Mouse (Mus musculus) stomach, embryonic 14.5 days (tissue): ENCODE results near the gene Foxg1. TPM values are rescaled to one million over a fixed set of nuclear protein-coding genes. Genes with fewer than 3 reads are reported as not detected.

Experiments used
- ATAC-seq: fragments of 200-750 bp; cut with Nextera tagmentation; 2 replicates; pipeline ENCODE4 v1.8.0; 2017; ENCODE audit warnings: low read depth, moderate TSS enrichment; ENCODE audit not compliant: insufficient number of reproducible peaks, insufficient read depth, low FRiP score
- H3K27ac ChIP-seq: fragments of 300-500 bp; sonication (generic); 2 replicates; pipeline ENCODE4 v1.5.1; 2014; ENCODE audit warnings: mild to moderate bottlenecking, low read length, moderate library complexity, mixed read lengths
- H3K27me3 ChIP-seq: fragments of 300-500 bp; sonication (generic); 2 replicates; pipeline ENCODE4 v1.6.1; 2014; ENCODE audit warnings: low read length, control low read depth, mixed read lengths; ENCODE audit not compliant: control insufficient read depth, insufficient read depth
- H3K36me3 ChIP-seq: fragments of 300-500 bp; sonication (generic); 2 replicates; pipeline ENCODE4 v1.6.1; 2014; ENCODE audit warnings: mild to moderate bottlenecking, control low read depth, low read length, moderate library complexity, mixed read lengths; ENCODE audit not compliant: control insufficient read depth, insufficient read depth
- H3K4me1 ChIP-seq: fragments of 300-500 bp; sonication (generic); 2 replicates; pipeline ENCODE4 v1.6.1; 2014; ENCODE audit warnings: low read length, control low read depth, mixed read lengths; ENCODE audit not compliant: control insufficient read depth, insufficient read depth
- H3K4me2 ChIP-seq: fragments of 300-500 bp; sonication (generic); replicated peaks from 2 replicates; pipeline ENCODE4 v1.6.1; 2014; ENCODE audit warnings: low read depth, low read length, control low read depth
- H3K4me3 ChIP-seq: fragments of 300-500 bp; sonication (generic); 2 replicates; pipeline ENCODE4 v1.5.1; 2014; ENCODE audit warnings: low read depth, low read length, control low read depth
- H3K9ac ChIP-seq: fragments of 300-500 bp; sonication (generic); replicated peaks from 2 replicates; pipeline ENCODE4 v1.6.1; 2014; ENCODE audit warnings: low read depth, mild to moderate bottlenecking, control low read depth, low read length, moderate library complexity, mixed read lengths
- H3K9me3 ChIP-seq: fragments of 300-500 bp; sonication (generic); 2 replicates; pipeline ENCODE4 v1.6.1; 2016; ENCODE audit warnings: low read depth, low read length, control low read depth; ENCODE audit not compliant: control insufficient read depth
- WGBS: fragments of 180-500 bp; shearing (Covaris S2); extraction: QIAGEN DNeasy Blood & Tissue Kit; methylation state at CpG from one replicate; pipeline ENCODE4 v1.1.7; 2014; 5-methylcytosine and 5-hydroxymethylcytosine counted together
- polyA plus RNA-seq: library from polyadenylated mRNA; unstranded; fragments of >200 nt; fragmentation: Nextera tagmentation; extraction: Ambion mirVana; gene quantifications from 2 replicates; pipeline ENCODE4 v1.2.1, GENCODE M21; 2014

The Foxg1 gene
- 0.08 TPM in 1 of 2 replicates, not detected in the other for polyA plus RNA-seq

- peaks cover 65% of the 10 kb centered on the region for H3K27me3 ChIP-seq
- WGBS = under 1% methylated on average over 61 of the region's 61 CpGs
- H3K4me3 ChIP-seq = peak within 1 kb of the TSS; percentile 25
- H3K9me3 ChIP-seq = no peaks in the 10 kb centered on the region
- no peak within 1 kb of the TSS for H3K27ac ChIP-seq
- peak within 1 kb of the TSS; percentile 41 for H3K4me2 ChIP-seq
- ATAC-seq = 0 out of 2 replicates have a peak, but pooled peaks have one; percentile 16
- no peak within 1 kb of the TSS for H3K9ac ChIP-seq
- H3K36me3 ChIP-seq = no peaks in the 10 kb centered on the region
- 0 out of 2 replicates have a peak, but pooled peaks cover 7% of the 10 kb centered on the region for H3K4me1 ChIP-seq
These were observed at the start of gene Foxg1 for GRCm38 (mm10) chr12:49382565-49383520. Foxg1 (plus strand) TSS chr12:49382660.

GRCm38 (mm10) chr12:49349697-49350096, 32.8 kb upstream of the Foxg1 start:
- H3K4me3 ChIP-seq = no peak overlapping the region
- no peaks in the 10 kb centered on the region for H3K9me3 ChIP-seq
- no peak overlapping the region for H3K9ac ChIP-seq
- H3K27me3 ChIP-seq = no peaks in the 10 kb centered on the region
- no peak overlapping the region for H3K27ac ChIP-seq
- no peak for ATAC-seq
- no peaks in the 10 kb centered on the region for H3K36me3 ChIP-seq
- H3K4me1 ChIP-seq = no peaks in the 10 kb centered on the region
- 88% methylated on average over 10 of the region's 10 CpGs for WGBS
- H3K4me2 ChIP-seq = no peak overlapping the region

GRCm38 (mm10) chr12:49368931-49369330, 13.5 kb upstream of the Foxg1 start:
- Histone ChIP-seq H3K4me1 (no peaks in the 10 kb centered on the region), H3K27ac (no peak overlapping the region), H3K9me3 (no peaks in the 10 kb centered on the region), H3K36me3 (no peaks in the 10 kb centered on the region), H3K27me3 (peaks cover 12% of the 10 kb centered on the region), H3K4me3 (no peak overlapping the region), H3K4me2 (no peak overlapping the region), H3K9ac (no peak overlapping the region)
- 74% methylated on average over 1 of the region's 1 CpGs for WGBS
- no peak for ATAC-seq

- no peak overlapping the region for H3K27ac ChIP-seq
- no peak overlapping the region for H3K4me3 ChIP-seq
- ATAC-seq = no peak
- no peaks in the 10 kb centered on the region for H3K36me3 ChIP-seq
- H3K27me3 ChIP-seq = peaks cover 28% of the 10 kb centered on the region
- H3K9me3 ChIP-seq = no peaks in the 10 kb centered on the region
- no peak overlapping the region for H3K4me2 ChIP-seq
- no peak overlapping the region for H3K9ac ChIP-seq
- no peaks in the 10 kb centered on the region for H3K4me1 ChIP-seq
These were observed 10.3 kb upstream of the Foxg1 start for GRCm38 (mm10) chr12:49372170-49372569.

- no peaks in the 10 kb centered on the region for H3K9me3 ChIP-seq
- H3K9ac ChIP-seq = no peak overlapping the region
- H3K4me3 ChIP-seq = no peak overlapping the region
- 16% methylated on average over 5 of the region's 5 CpGs for WGBS
- ATAC-seq = no peak
- H3K4me2 ChIP-seq = no peak overlapping the region
- H3K27ac ChIP-seq = no peak overlapping the region
- H3K4me1 ChIP-seq = no peaks in the 10 kb centered on the region
- H3K27me3 ChIP-seq = peaks cover 37% of the 10 kb centered on the region
- H3K36me3 ChIP-seq = no peaks in the 10 kb centered on the region
These were observed 9.3 kb upstream of the Foxg1 start for GRCm38 (mm10) chr12:49373176-49373575.

- 2% methylated on average over 24 of the region's 24 CpGs for WGBS
- H3K4me2 ChIP-seq = peak overlapping the region; percentile 35
- H3K27me3 ChIP-seq = peaks cover 46% of the 10 kb centered on the region
- peak overlapping the region; percentile 20 for H3K4me3 ChIP-seq
- H3K27ac ChIP-seq = no peak overlapping the region
- no peaks in the 10 kb centered on the region for H3K4me1 ChIP-seq
- ATAC-seq = no peak
- no peak overlapping the region for H3K9ac ChIP-seq
- no peaks in the 10 kb centered on the region for H3K9me3 ChIP-seq
- H3K36me3 ChIP-seq = no peaks in the 10 kb centered on the region
These were observed 8.4 kb upstream of the Foxg1 start for GRCm38 (mm10) chr12:49373821-49374605.

GRCm38 (mm10) chr12:49374606-49374995, 7.9 kb upstream of the Foxg1 start:
- Histone ChIP-seq H3K9ac (no peak overlapping the region), H3K27ac (no peak overlapping the region), H3K4me3 (peak overlapping the region; percentile 20), H3K27me3 (peaks cover 51% of the 10 kb centered on the region), H3K4me1 (no peaks in the 10 kb centered on the region), H3K4me2 (peak overlapping the region; percentile 35), H3K36me3 (no peaks in the 10 kb centered on the region), H3K9me3 (no peaks in the 10 kb centered on the region)
- WGBS = under 1% methylated on average over 14 of the region's 14 CpGs
- no peak for ATAC-seq

GRCm38 (mm10) chr12:49375427-49376317, 6.8 kb upstream of the Foxg1 start:
- H3K4me1 ChIP-seq = no peaks in the 10 kb centered on the region
- no peak overlapping the region for H3K9ac ChIP-seq
- 4% methylated on average over 15 of the region's 15 CpGs for WGBS
- H3K27ac ChIP-seq = no peak overlapping the region
- no peak overlapping the region for H3K4me2 ChIP-seq
- H3K4me3 ChIP-seq = no peak overlapping the region
- no peaks in the 10 kb centered on the region for H3K36me3 ChIP-seq
- H3K9me3 ChIP-seq = no peaks in the 10 kb centered on the region
- H3K27me3 ChIP-seq = peaks cover 59% of the 10 kb centered on the region
- ATAC-seq = no peak
